Mouse (Mus musculus) frontal cortex, postnatal 10 days (tissue): ENCODE results near the gene Rtn4rl1.
A peak's percentile ranks its signal among the peaks of the same experiment; 100 is the strongest.

Source experiments
- DNase-seq, 2 experiments: peaks; one replicate each; pipeline ENCODE4 v3.0.0; 2022; ENCODE audit warnings: low spot score in 2 of 2, mixed read lengths in 1 of 2

Gene Rtn4rl1

GRCm38 (mm10) chr11:75184986-75185385, 8.6 kb upstream of the Rtn4rl1 start:
- DNase-seq: no peak

- DNase-seq: no peak
Observed at GRCm38 (mm10) chr11:75189713-75190370, 3.7 kb upstream of the Rtn4rl1 start.

- DNase-seq: peak in 1 of 2 experiments; percentile 76
Observed at GRCm38 (mm10) chr11:75190371-75190724, 3.2 kb upstream of the Rtn4rl1 start.

- no peak for DNase-seq
Observed at GRCm38 (mm10) chr11:75190905-75191441, 2.6 kb upstream of the Rtn4rl1 start, which contains the start of gene Dph1. Gene Dph1 (minus strand): TSS chr11:75191241.

GRCm38 (mm10) chr11:75191841-75192240, 1.7 kb upstream of the Rtn4rl1 start:
- DNase-seq: no peak

- DNase-seq: peak in 1 of 2 experiments; percentile 77
Observed at GRCm38 (mm10) chr11:75192336-75193214, 1.0 kb upstream of the Rtn4rl1 start.

- DNase-seq: no peak
Observed at GRCm38 (mm10) chr11:75194121-75194849, 702 bp downstream of the Rtn4rl1 start.

GRCm38 (mm10) chr11:75194850-75195461, 1.4 kb downstream of the Rtn4rl1 start:
- peak in 1 of 2 experiments; percentile 59 for DNase-seq

- DNase-seq: no peak
Observed at GRCm38 (mm10) chr11:75196131-75196530, 2.5 kb downstream of the Rtn4rl1 start.

GRCm38 (mm10) chr11:75197956-75198355, 4.4 kb downstream of the Rtn4rl1 start:
- DNase-seq: no peak

GRCm38 (mm10) chr11:75198792-75199191, 5.2 kb downstream of the Rtn4rl1 start:
- DNase-seq: no peak

GRCm38 (mm10) chr11:75199951-75200350, 6.4 kb downstream of the Rtn4rl1 start:
- DNase-seq: no peak

GRCm38 (mm10) chr11:75200935-75201334, 7.4 kb downstream of the Rtn4rl1 start:
- no peak for DNase-seq

GRCm38 (mm10) chr11:75201721-75202120, 8.1 kb downstream of the Rtn4rl1 start:
- no peak for DNase-seq

GRCm38 (mm10) chr11:75203926-75204325, 10.3 kb downstream of the Rtn4rl1 start:
- no peak for DNase-seq

- no peak for DNase-seq
Observed at GRCm38 (mm10) chr11:75204472-75204871, 10.9 kb downstream of the Rtn4rl1 start.

GRCm38 (mm10) chr11:75206347-75206746, 12.8 kb downstream of the Rtn4rl1 start:
- DNase-seq: no peak

- no peak for DNase-seq
Observed at GRCm38 (mm10) chr11:75209363-75209762, 15.8 kb downstream of the Rtn4rl1 start.

- DNase-seq: no peak
Observed at GRCm38 (mm10) chr11:75210093-75210492, 16.5 kb downstream of the Rtn4rl1 start.

- DNase-seq: no peak
Observed at GRCm38 (mm10) chr11:75210755-75211154, 17.2 kb downstream of the Rtn4rl1 start.

- no peak for DNase-seq
Observed at GRCm38 (mm10) chr11:75212031-75212667, 18.6 kb downstream of the Rtn4rl1 start.
